Mouse (Mus musculus): ENCODE results near the gene Ptpre. TPM values are rescaled to one million over a fixed set of nuclear protein-coding genes. Genes with fewer than 3 reads are reported as not detected.

Gene Ptpre
- polyA plus RNA-seq, 1 experiment from 2014 or later, result 2.8 TPM

DNA sequence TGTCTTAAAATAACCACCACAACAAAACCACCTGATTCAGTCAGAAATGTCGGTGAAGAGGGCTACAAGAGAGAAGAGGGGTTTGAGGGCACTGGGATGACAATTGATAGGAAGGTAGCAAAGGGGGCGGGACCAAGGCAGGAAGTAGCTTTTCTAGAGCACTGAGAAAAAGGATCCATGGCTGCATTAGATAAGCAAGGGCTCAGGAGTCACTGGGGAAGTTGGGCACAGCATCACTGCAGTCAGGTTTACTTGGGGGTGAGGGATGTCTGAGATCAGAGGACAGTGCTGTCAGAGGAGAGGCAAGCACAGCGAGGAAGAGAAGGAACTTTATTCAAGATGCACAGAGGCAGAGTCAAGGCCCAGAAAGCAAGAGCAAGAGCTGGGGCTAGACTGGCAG, 1.4 kb upstream of the Ptpre start:
- H3K9ac ChIP-seq, result no peak overlapping the region
- H3K9me3 ChIP-seq (replicated peaks), result no peaks in the 10 kb centered on the region
- no peak overlapping the region for H3K4me2 ChIP-seq
- H3K36me3 ChIP-seq (replicated peaks), result no peaks in the 10 kb centered on the region
- no peak for ATAC-seq (ENCODE audit: insufficient read depth)
- peaks cover 41% of the 10 kb centered on the region for H3K4me1 ChIP-seq (replicated peaks)
- peaks cover 12% of the 10 kb centered on the region for H3K27me3 ChIP-seq
- H3K27ac ChIP-seq (replicated peaks), result no peak overlapping the region
- WGBS (ENCODE audit: insufficient replicate concordance), result 28% methylated on average over 3 of the region's 3 CpGs
- H3K4me3 ChIP-seq (replicated peaks), result no peak overlapping the region

DNA sequence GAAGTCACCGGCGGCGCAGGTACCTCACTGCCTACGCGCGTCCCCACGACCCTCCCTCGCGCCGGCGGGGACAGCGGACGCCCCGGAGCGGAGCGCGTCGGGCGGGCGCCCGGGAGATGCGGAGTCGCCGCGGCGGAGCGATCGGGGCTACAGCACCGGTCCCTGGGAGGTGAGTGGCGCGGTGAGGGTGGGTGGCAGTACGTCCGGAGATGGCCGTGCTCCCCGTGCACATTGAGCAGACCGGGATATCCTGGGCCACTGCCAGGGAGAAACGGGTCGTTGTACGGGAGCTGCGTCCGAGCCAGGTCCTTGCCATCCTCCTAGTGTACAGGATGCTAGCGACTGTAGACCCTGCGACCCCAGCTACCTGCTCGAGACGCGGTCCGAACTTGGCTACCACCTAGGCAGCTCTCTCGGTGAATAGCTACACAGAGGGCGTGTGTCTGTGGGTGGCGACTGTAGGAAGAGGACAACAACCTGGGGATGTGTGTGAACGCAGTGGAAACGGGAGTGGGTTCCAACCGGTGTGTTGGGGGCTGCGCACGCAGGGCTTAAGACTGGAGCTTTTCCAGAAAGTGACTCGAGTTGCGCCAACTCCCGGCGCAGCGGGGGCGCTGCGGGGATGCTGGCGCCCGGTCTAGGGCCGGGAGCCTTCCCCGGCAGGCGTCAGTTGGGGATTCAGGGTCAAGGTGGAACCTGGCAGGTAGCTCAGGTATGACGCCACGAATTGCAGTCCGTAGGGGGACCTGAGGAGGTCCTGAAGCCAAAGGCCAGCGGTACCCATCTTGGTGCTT, 864 bp downstream of the Ptpre start:
- Histone ChIP-seq H3K27me3 (peaks cover 12% of the 10 kb centered on the region), H3K4me3 (replicated peaks) (peak overlapping the region; percentile 63), H3K9ac (peak overlapping the region; percentile 52), H3K4me2 (peak overlapping the region; percentile 87), H3K4me1 (replicated peaks) (peaks cover 44% of the 10 kb centered on the region), H3K9me3 (replicated peaks) (no peaks in the 10 kb centered on the region), H3K36me3 (replicated peaks) (no peaks in the 10 kb centered on the region), H3K27ac (replicated peaks) (0 out of 2 replicates have a peak overlapping the region, but pooled peaks have one; percentile 19)
- under 1% methylated on average over 71 of the region's 71 CpGs for WGBS (ENCODE audit: insufficient replicate concordance)
- peak; percentile 41 for ATAC-seq (ENCODE audit: insufficient read depth)

DNA sequence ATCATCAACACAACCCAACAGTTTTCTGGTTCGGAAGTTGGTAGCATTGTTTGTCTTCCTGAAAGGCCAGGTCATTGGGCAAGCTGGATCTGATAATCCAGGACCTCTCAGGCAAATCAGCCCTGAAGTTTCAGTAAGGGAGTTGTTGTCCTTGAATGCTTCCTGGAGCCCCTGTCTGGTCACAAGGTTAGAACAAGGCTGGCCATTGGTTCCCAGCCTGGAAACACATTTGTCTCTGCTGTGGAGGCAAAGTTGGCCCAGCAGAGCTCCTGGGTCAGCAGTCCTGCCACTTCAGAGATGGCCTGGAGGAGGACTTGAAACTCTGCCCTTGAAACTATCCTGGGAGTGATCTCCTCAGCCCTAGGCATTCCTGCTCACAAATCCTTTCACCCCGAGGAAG, 2.1 kb downstream of the Ptpre start:
- Histone ChIP-seq H3K27me3 (peaks cover 12% of the 10 kb centered on the region), H3K4me1 (replicated peaks) (peaks cover 44% of the 10 kb centered on the region), H3K9me3 (replicated peaks) (no peaks in the 10 kb centered on the region), H3K27ac (replicated peaks) (no peak overlapping the region), H3K9ac (no peak overlapping the region), H3K4me3 (replicated peaks) (peak overlapping the region; percentile 63), H3K36me3 (replicated peaks) (no peaks in the 10 kb centered on the region), H3K4me2 (peak overlapping the region; percentile 87)
- ATAC-seq (ENCODE audit: insufficient read depth), result no peak
- 19% methylated on average over 2 of the region's 2 CpGs for WGBS (ENCODE audit: insufficient replicate concordance)

DNA sequence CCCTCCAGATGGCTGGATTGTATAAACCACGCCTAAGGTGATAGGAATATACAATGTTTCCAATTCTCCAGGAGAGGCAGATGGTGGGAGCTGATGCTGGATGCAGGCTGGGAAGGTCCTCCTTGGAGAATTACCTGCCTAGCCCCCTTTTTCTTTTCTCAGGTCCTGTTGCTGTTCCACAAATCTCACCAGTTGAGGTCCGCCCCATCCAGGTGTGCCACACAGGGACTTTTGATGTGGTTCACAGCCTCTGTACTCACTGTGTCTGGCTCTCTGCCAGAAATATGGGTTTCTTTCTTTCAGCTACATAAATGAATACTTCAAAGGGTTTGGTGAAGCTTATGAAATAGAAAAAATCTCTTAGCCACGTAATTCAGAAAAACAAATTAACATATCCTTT, 5.0 kb downstream of the Ptpre start:
- Histone ChIP-seq H3K27ac (replicated peaks) (no peak overlapping the region), H3K4me3 (replicated peaks) (no peak overlapping the region), H3K9ac (no peak overlapping the region), H3K36me3 (replicated peaks) (no peaks in the 10 kb centered on the region), H3K9me3 (replicated peaks) (no peaks in the 10 kb centered on the region), H3K4me1 (replicated peaks) (peaks cover 40% of the 10 kb centered on the region), H3K27me3 (peaks cover 12% of the 10 kb centered on the region), H3K4me2 (no peak overlapping the region)
- WGBS (ENCODE audit: insufficient replicate concordance), result 65% methylated on average over 3 of the region's 3 CpGs
- ATAC-seq (ENCODE audit: insufficient read depth), result no peak

DNA sequence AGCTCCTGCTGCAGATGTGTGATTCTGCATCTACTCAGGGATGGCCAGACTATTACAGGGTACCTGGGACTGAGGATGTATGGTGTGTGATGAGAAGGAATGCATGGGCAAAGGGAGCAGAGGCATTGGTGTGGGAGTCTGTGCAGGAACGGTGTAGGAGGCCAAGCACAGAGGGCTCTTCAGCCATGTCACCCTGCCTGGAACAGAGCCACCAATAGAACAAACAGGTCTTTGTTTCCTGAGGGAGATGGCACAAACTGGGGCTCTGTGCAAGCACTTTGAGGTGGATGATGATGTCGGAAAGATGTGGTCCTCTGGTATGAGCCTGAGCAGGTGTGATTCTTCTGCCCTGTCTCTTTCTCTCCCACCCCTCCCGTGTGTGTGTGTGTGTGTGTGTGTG, 5.8 kb downstream of the Ptpre start:
- ATAC-seq (ENCODE audit: insufficient read depth), result no peak
- H3K27ac ChIP-seq (replicated peaks), result no peak overlapping the region
- H3K9me3 ChIP-seq (replicated peaks), result no peaks in the 10 kb centered on the region
- 51% methylated on average over 3 of the region's 3 CpGs for WGBS (ENCODE audit: insufficient replicate concordance)
- peaks cover 34% of the 10 kb centered on the region for H3K4me1 ChIP-seq (replicated peaks)
- H3K36me3 ChIP-seq (replicated peaks), result no peaks in the 10 kb centered on the region
- H3K9ac ChIP-seq, result no peak overlapping the region
- H3K27me3 ChIP-seq, result peaks cover 7% of the 10 kb centered on the region
- H3K4me2 ChIP-seq, result no peak overlapping the region
- no peak overlapping the region for H3K4me3 ChIP-seq (replicated peaks)

DNA sequence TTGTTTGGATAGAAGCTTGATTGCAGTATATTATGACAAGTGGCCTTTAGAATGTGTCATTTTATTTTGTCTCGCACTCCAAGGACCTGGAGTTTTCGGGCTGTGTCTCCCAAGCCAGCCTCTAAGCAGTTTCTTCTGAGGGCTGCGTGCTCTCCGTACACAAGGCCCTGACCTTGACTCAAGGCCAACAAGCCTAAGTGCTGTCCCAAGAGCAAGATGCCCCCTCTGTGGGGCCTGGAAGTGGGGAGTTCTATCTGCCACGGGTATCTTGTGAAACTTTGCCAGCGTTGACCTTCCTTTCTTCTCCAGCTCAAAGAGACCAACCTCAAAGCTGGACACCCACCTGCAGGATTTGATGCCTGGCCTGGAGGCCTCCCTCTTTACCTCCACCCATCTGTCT, 7.0 kb downstream of the Ptpre start:
- Histone ChIP-seq H3K4me1 (replicated peaks) (peaks cover 23% of the 10 kb centered on the region), H3K9me3 (replicated peaks) (no peaks in the 10 kb centered on the region), H3K4me2 (no peak overlapping the region), H3K27ac (replicated peaks) (no peak overlapping the region), H3K36me3 (replicated peaks) (no peaks in the 10 kb centered on the region), H3K9ac (no peak overlapping the region), H3K4me3 (replicated peaks) (no peak overlapping the region), H3K27me3 (no peaks in the 10 kb centered on the region)
- WGBS (ENCODE audit: insufficient replicate concordance), result 63% methylated on average over 6 of the region's 6 CpGs
- ATAC-seq (ENCODE audit: insufficient read depth), result no peak

DNA sequence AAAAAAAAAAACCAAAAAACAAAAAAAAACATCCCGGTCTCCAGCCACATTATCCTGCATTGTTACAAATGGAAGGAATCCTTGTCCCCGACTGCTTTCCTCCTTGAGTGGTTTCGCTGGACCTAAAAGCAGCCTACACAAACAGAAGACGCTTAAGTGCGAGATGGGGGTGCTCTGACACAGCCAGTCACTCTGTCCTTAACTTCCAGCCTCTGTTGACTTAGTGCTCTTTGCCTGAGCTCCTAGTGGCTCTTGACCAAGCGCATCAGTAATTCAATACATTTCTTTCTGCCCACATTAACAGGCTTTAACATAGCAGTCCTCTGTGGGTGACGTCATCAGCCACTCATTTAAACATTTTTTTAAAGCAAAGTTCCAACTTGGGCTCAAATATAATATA, 8.7 kb downstream of the Ptpre start:
- no peak overlapping the region for H3K4me2 ChIP-seq
- peaks cover 11% of the 10 kb centered on the region; the same call in 1 of the 2 replicates for H3K4me1 ChIP-seq (replicated peaks)
- WGBS (ENCODE audit: insufficient replicate concordance), result 60% methylated on average over 7 of the region's 7 CpGs
- no peaks in the 10 kb centered on the region for H3K9me3 ChIP-seq (replicated peaks)
- H3K9ac ChIP-seq, result no peak overlapping the region
- no peak overlapping the region for H3K4me3 ChIP-seq (replicated peaks)
- H3K27ac ChIP-seq (replicated peaks), result no peak overlapping the region
- ATAC-seq (ENCODE audit: insufficient read depth), result no peak
- H3K36me3 ChIP-seq (replicated peaks), result no peaks in the 10 kb centered on the region
- H3K27me3 ChIP-seq, result no peaks in the 10 kb centered on the region

DNA sequence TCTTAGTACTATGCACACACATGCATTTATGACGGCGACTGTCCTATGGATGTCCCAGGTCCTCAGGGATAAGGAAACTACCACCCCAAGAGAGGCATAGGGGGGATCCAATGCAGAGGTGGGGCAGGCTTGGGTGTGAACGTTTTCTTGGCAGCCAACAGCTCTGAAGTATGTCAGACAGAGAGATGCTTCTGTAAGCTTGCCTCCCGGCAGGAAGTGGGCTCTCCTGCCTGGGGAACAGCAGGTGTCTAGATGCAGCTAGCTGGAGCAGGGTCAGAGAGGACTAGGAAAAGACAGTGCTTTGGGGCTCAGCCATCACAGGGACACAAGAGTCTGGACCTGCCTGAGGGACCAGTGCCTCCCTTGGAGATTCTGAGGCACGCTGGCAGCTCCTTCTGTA, 9.2 kb downstream of the Ptpre start:
- Histone ChIP-seq H3K4me2 (no peak overlapping the region), H3K27ac (replicated peaks) (no peak overlapping the region), H3K36me3 (replicated peaks) (no peaks in the 10 kb centered on the region), H3K9me3 (replicated peaks) (no peaks in the 10 kb centered on the region), H3K4me3 (replicated peaks) (no peak overlapping the region), H3K27me3 (no peaks in the 10 kb centered on the region), H3K4me1 (replicated peaks) (peaks cover 11% of the 10 kb centered on the region; the same call in 1 of the 2 replicates), H3K9ac (no peak overlapping the region)
- 49% methylated on average over 5 of the region's 5 CpGs for WGBS (ENCODE audit: insufficient replicate concordance)
- ATAC-seq (ENCODE audit: insufficient read depth), result no peak

DNA sequence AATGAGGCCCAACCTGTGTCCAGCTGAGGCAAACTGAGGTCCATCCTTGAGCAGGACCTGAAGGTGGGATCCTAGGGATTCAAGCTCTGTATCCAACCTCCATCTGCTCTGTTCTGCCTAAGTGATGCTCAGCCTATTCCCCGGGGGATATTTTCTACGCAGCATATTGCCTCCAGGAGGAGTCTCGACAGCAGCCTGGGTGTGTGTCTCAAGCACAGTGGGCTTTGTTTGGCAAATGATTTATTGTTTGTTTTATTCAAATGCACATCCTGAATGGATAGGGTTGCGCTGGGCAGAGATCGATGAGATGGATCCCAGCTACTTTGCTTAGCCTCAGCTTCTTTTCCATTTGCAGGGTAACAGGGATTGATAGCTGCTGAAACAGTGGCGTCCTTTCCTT, 11.2 kb downstream of the Ptpre start:
- no peak for ATAC-seq (ENCODE audit: insufficient read depth)
- H3K4me3 ChIP-seq (replicated peaks), result no peak overlapping the region

DNA sequence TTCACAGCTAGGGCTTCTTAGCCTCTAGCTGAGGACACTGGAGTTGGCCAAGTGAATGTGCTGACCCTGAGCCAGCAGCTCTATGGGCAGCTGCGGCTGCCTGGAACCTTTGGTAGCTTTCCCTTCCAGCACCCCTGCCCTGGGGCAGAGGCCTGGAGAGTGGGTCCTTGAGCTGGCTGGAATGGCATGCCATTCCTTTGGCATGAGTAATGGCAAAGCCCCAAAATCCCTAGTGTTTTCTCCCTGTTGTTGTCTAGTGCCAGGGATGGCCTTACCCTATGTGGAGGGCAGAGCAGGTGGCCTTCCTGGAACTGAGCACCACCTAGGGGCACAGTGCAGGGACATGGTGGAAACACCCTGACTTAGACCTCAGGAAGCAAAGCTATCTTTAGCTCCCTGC, 14.3 kb downstream of the Ptpre start:
- ATAC-seq (ENCODE audit: insufficient read depth), result no peak
- Histone ChIP-seq H3K36me3 (replicated peaks) (no peaks in the 10 kb centered on the region), H3K9me3 (replicated peaks) (no peaks in the 10 kb centered on the region), H3K4me3 (replicated peaks) (no peak overlapping the region), H3K27me3 (no peaks in the 10 kb centered on the region), H3K9ac (no peak overlapping the region), H3K4me1 (replicated peaks) (no peaks in the 10 kb centered on the region), H3K4me2 (no peak overlapping the region), H3K27ac (replicated peaks) (no peak overlapping the region)
- 88% methylated on average over 1 of the region's 1 CpGs for WGBS (ENCODE audit: insufficient replicate concordance)

More for the DNA sequence above, 11.2 kb downstream of the Ptpre start:
- WGBS (ENCODE audit: insufficient replicate concordance), result 72% methylated on average over 6 of the region's 6 CpGs
- Histone ChIP-seq H3K36me3 (replicated peaks) (no peaks in the 10 kb centered on the region), H3K9me3 (replicated peaks) (no peaks in the 10 kb centered on the region), H3K27me3 (no peaks in the 10 kb centered on the region), H3K9ac (no peak overlapping the region), H3K27ac (replicated peaks) (no peak overlapping the region), H3K4me1 (replicated peaks) (peaks cover 8% of the 10 kb centered on the region; the same call in 1 of the 2 replicates), H3K4me2 (no peak overlapping the region)

DNA sequence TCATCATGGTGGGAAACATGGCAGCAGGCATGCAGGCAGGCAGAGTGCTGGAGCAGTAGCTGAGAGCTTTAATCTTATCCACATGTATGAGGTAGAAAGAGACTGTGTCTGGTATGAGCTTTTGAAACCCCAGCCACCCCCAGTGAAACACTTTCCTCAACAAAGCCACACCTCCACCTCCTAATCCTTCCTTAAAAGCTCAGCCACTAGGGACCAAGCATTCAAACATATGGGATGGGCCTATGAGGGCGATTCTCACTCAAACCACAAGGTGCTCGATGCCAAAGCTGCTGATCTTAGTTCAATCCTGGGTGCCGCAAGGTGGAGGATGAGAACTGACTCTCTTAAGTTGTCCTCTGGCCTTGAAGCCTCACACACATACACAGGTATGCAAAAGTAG, 16.3 kb downstream of the Ptpre start:
- 31% methylated on average over 3 of the region's 3 CpGs for WGBS (ENCODE audit: insufficient replicate concordance)
- H3K27me3 ChIP-seq, result no peaks in the 10 kb centered on the region
- H3K9me3 ChIP-seq (replicated peaks), result no peaks in the 10 kb centered on the region
- H3K4me1 ChIP-seq (replicated peaks), result no peaks in the 10 kb centered on the region
- H3K27ac ChIP-seq (replicated peaks), result no peak overlapping the region
- no peaks in the 10 kb centered on the region for H3K36me3 ChIP-seq (replicated peaks)
- ATAC-seq (ENCODE audit: insufficient read depth), result no peak
- no peak overlapping the region for H3K4me2 ChIP-seq
- no peak overlapping the region for H3K4me3 ChIP-seq (replicated peaks)
- H3K9ac ChIP-seq, result no peak overlapping the region

Measured in liver, embryonic 15.5 days (tissue).